Mouse (Mus musculus): Measurements from ENCODE around the gene Olfr667. TPM values are rescaled to one million over a fixed set of nuclear protein-coding genes. Genes with fewer than 3 reads are reported as not detected.
"Not testable (repeated sequence)": the region's sequence is repeated elsewhere in the genome, so short reads cannot be mapped to it uniquely, and the experiment has no call there.

Olfr667 gene
- polyA plus RNA-seq (2014; fragmentation: Nextera tagmentation; extraction: Ambion mirVana): not detected in 2 replicates

DNA sequence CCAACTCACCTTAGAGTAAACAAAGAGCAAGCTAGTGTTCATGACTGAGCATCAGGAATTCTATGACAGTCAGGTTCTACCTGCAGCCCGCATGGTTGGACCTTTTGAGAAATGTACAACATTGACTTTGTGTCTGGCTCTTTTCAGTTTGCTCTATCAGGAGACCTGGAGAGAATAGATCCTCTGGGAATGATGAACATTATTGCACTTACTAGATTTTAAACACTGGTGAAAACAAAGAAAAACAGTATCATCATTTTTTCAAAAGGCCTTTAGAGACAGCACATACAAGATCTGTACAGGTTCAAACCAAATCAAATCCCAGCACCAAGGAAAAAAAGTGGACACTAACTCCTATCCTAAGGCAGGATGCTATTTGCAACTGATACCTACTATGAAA lies at the start of gene Olfr667:
TSS of gene Olfr667 (minus strand) at position 101 of the 400 bp plus-strand sequence.
- H3K27me3 ChIP-seq (ENCODE audit: control insufficient read depth, insufficient read depth, low read length): no peaks in the 10 kb centered on the region
- no peak for ATAC-seq (replicated peaks; ENCODE audit: low FRiP score)
- H3K27ac ChIP-seq (ENCODE audit: low read depth, low read length): no peak within 1 kb of the TSS
- no peak within 1 kb of the TSS for H3K9ac ChIP-seq (ENCODE audit: low read length)
- DNase-seq (ENCODE audit: low spot score): no peak
- no peaks in the 10 kb centered on the region for H3K4me1 ChIP-seq (replicated peaks; ENCODE audit: control insufficient read depth, insufficient read depth, low read length)
- 86% methylated on average over 1 of the region's 1 CpGs for WGBS
- no peaks in the 10 kb centered on the region for H3K9me3 ChIP-seq (ENCODE audit: control insufficient read depth, low read length)
- H3K4me2 ChIP-seq (ENCODE audit: low read depth, low read length, severe bottlenecking): no peak within 1 kb of the TSS
- no peaks in the 10 kb centered on the region for H3K36me3 ChIP-seq (ENCODE audit: control insufficient read depth, insufficient read depth, low read length)
- H3K4me3 ChIP-seq (ENCODE audit: low read depth, low read length): no peak within 1 kb of the TSS

DNA sequence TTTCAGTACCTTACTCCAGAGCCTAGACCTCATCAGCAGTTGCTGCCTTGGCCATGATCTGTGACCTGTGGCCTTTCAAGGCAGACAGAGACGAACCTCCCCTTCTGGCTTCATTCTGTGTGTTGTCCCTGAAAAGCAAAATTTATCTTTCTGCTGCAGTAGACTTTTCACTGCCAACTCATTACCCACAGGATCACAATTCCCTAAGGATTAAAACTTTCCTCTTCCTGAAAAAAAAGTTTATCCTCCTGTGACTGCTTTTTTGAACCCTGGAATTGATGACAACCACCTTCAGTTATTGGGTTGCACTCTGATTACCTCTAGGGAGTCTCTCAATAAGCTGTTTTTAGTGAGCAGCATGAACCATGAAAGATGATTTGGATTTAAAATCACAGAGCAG lies 41.2 kb upstream of the Olfr667 start, which contains the start of gene Olfr670:
TSS of gene Olfr670 (minus strand) at position 101 of the 400 bp plus-strand sequence.
- Histone ChIP-seq H3K4me3 (ENCODE audit: low read depth, low read length) (no peak within 1 kb of the TSS), H3K9ac (ENCODE audit: low read length) (no peak within 1 kb of the TSS), H3K4me2 (ENCODE audit: low read depth, low read length, severe bottlenecking) (no peak within 1 kb of the TSS), H3K9me3 (ENCODE audit: control insufficient read depth, low read length) (no peaks in the 10 kb centered on the region), H3K36me3 (ENCODE audit: control insufficient read depth, insufficient read depth, low read length) (no peaks in the 10 kb centered on the region), H3K27me3 (ENCODE audit: control insufficient read depth, insufficient read depth, low read length) (no peaks in the 10 kb centered on the region), H3K4me1 (replicated peaks; ENCODE audit: control insufficient read depth, insufficient read depth, low read length) (no peaks in the 10 kb centered on the region), H3K27ac (ENCODE audit: low read depth, low read length) (no peak within 1 kb of the TSS)
- ATAC-seq (replicated peaks; ENCODE audit: low FRiP score) (no peak), DNase-seq (ENCODE audit: low spot score) (no peak)
- 90% methylated on average over 1 of the region's 1 CpGs for WGBS

- not testable (repeated sequence) for H3K36me3 ChIP-seq (ENCODE audit: control insufficient read depth, insufficient read depth, low read length); H3K4me2 ChIP-seq (ENCODE audit: low read depth, low read length, severe bottlenecking); ATAC-seq (replicated peaks; ENCODE audit: low FRiP score); H3K9ac ChIP-seq (ENCODE audit: low read length); H3K9me3 ChIP-seq (ENCODE audit: control insufficient read depth, low read length); H3K4me3 ChIP-seq (ENCODE audit: low read depth, low read length); DNase-seq (ENCODE audit: low spot score); H3K27ac ChIP-seq (ENCODE audit: low read depth, low read length); H3K27me3 ChIP-seq (ENCODE audit: control insufficient read depth, insufficient read depth, low read length); H3K4me1 ChIP-seq (replicated peaks; ENCODE audit: control insufficient read depth, insufficient read depth, low read length)
- 94% methylated on average over 16 of the region's 16 CpGs for WGBS
These were observed 29.0 kb upstream of the Olfr667 start for GRCm38 (mm10) chr7:104950234-104950633.

DNA sequence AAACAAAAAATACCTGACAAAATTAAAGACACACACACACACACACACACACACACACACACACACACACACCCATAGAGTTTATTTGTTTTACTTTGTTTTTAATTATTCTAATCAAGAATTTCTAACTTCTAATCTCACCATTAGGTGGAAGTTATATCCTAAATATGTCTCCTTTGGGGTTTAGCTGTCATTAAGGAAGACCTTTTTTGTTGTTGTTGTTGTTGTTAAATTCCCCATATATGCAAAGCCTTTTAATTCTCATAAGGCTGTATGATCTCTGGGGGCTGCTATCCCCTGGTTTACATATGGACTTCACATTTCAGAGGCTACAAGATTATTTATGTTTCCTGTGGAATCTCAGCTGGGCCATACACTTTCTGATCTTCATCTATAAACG lies 12.7 kb upstream of the Olfr667 start, which contains the start of gene Olfr669:
TSS of gene Olfr669 (plus strand) at position 301 of the 400 bp plus-strand sequence.
- Histone ChIP-seq H3K36me3 (ENCODE audit: control insufficient read depth, insufficient read depth, low read length) (no peaks in the 10 kb centered on the region), H3K4me2 (ENCODE audit: low read depth, low read length, severe bottlenecking) (no peak within 1 kb of the TSS), H3K27me3 (ENCODE audit: control insufficient read depth, insufficient read depth, low read length) (no peaks in the 10 kb centered on the region), H3K9me3 (ENCODE audit: control insufficient read depth, low read length) (no peaks in the 10 kb centered on the region), H3K9ac (ENCODE audit: low read length) (no peak within 1 kb of the TSS), H3K27ac (ENCODE audit: low read depth, low read length) (no peak within 1 kb of the TSS), H3K4me3 (ENCODE audit: low read depth, low read length) (no peak within 1 kb of the TSS), H3K4me1 (replicated peaks; ENCODE audit: control insufficient read depth, insufficient read depth, low read length) (no peaks in the 10 kb centered on the region)
- no peak for ATAC-seq (replicated peaks; ENCODE audit: low FRiP score)
- DNase-seq (ENCODE audit: low spot score): no peak
- 79% methylated on average over 1 of the region's 1 CpGs for WGBS

- no peaks in the 10 kb centered on the region for H3K9me3 ChIP-seq (ENCODE audit: control insufficient read depth, low read length)
- no peak for DNase-seq (ENCODE audit: low spot score)
- no peak within 1 kb of the TSS for H3K4me3 ChIP-seq (ENCODE audit: low read depth, low read length)
- H3K9ac ChIP-seq (ENCODE audit: low read length): no peak within 1 kb of the TSS
- no peak for ATAC-seq (replicated peaks; ENCODE audit: low FRiP score)
- H3K27ac ChIP-seq (ENCODE audit: low read depth, low read length): no peak within 1 kb of the TSS
- H3K27me3 ChIP-seq (ENCODE audit: control insufficient read depth, insufficient read depth, low read length): no peaks in the 10 kb centered on the region
- H3K36me3 ChIP-seq (ENCODE audit: control insufficient read depth, insufficient read depth, low read length): no peaks in the 10 kb centered on the region
- WGBS: 81% methylated on average over 1 of the region's 1 CpGs
- H3K4me2 ChIP-seq (ENCODE audit: low read depth, low read length, severe bottlenecking): no peak within 1 kb of the TSS
- H3K4me1 ChIP-seq (replicated peaks; ENCODE audit: control insufficient read depth, insufficient read depth, low read length): no peaks in the 10 kb centered on the region
These were observed 6.7 kb upstream of the Olfr667 start, which contains the start of gene Olfr668 for GRCm38 (mm10) chr7:104927957-104928356. Olfr668 (minus strand) TSS chr7:104928057.

DNA sequence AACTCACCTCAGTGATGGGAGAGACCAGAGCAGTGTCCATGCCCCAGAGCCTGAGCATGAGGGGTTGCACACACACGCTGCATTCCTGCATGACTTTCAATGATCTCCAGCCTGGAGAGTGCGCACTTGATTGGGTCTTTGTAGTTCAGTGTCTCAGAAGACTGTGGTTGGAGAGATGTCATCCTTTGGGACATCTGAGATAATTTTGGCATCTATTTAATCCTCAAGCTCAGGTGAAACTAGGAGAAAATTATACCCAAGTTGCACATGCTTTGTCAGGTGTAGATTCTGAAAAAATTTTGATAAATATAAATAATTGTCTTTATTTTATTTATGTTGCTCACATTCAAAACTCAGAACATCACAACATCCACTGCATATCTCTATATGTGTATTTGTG lies 25.4 kb downstream of the Olfr667 start, which contains the start of gene Olfr666:
TSS of gene Olfr666 (minus strand) at position 101 of the 400 bp plus-strand sequence.
- Histone ChIP-seq H3K36me3 (ENCODE audit: control insufficient read depth, insufficient read depth, low read length) (no peaks in the 10 kb centered on the region), H3K4me2 (ENCODE audit: low read depth, low read length, severe bottlenecking) (no peak within 1 kb of the TSS), H3K9ac (ENCODE audit: low read length) (no peak within 1 kb of the TSS), H3K27me3 (ENCODE audit: control insufficient read depth, insufficient read depth, low read length) (no peaks in the 10 kb centered on the region), H3K9me3 (ENCODE audit: control insufficient read depth, low read length) (no peaks in the 10 kb centered on the region), H3K27ac (ENCODE audit: low read depth, low read length) (no peak within 1 kb of the TSS), H3K4me3 (ENCODE audit: low read depth, low read length) (no peak within 1 kb of the TSS), H3K4me1 (replicated peaks; ENCODE audit: control insufficient read depth, insufficient read depth, low read length) (no peaks in the 10 kb centered on the region)
- WGBS: 87% methylated on average over 2 of the region's 2 CpGs
- no peak for DNase-seq (ENCODE audit: low spot score)
- no peak for ATAC-seq (replicated peaks; ENCODE audit: low FRiP score)

DNA sequence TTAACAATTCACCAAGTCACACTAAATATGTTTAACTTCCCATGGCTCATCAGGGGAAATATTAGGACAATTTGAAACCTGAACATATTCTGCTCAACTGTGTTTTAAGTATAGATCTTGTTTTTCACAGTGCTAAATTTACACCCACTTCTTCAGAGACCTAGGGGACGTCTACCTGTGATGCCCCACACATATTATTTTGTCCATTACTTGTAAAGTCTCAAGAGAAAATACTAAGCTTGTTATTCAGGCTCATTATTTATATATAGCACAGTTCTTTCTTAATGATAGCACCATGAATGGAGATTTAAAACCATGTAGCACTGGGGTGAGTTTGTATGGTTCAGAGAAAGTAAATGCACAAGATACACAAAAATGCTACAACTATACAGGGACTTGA lies 43.6 kb downstream of the Olfr667 start, which contains the start of gene Olfr665:
TSS of gene Olfr665 (plus strand) at position 301 of the 400 bp plus-strand sequence.
- Histone ChIP-seq H3K27ac (ENCODE audit: low read depth, low read length) (no peak within 1 kb of the TSS), H3K27me3 (ENCODE audit: control insufficient read depth, insufficient read depth, low read length) (no peaks in the 10 kb centered on the region), H3K36me3 (ENCODE audit: control insufficient read depth, insufficient read depth, low read length) (no peaks in the 10 kb centered on the region), H3K4me2 (ENCODE audit: low read depth, low read length, severe bottlenecking) (no peak within 1 kb of the TSS), H3K9me3 (ENCODE audit: control insufficient read depth, low read length) (no peaks in the 10 kb centered on the region), H3K4me1 (replicated peaks; ENCODE audit: control insufficient read depth, insufficient read depth, low read length) (no peaks in the 10 kb centered on the region), H3K9ac (ENCODE audit: low read length) (no peak within 1 kb of the TSS), H3K4me3 (ENCODE audit: low read depth, low read length) (no peak within 1 kb of the TSS)
- 64% methylated on average over 1 of the region's 1 CpGs for WGBS
- DNase-seq (ENCODE audit: low spot score): no peak
- no peak for ATAC-seq (replicated peaks; ENCODE audit: low FRiP score)

Other genes with a start within 250 kb of the Olfr667 start
- not detected in 2 replicates for gene Olfr661, start 235.0 kb downstream of the Olfr667 start, polyA plus RNA-seq (2014; fragmentation: Nextera tagmentation; extraction: Ambion mirVana)
- not detected in 2 replicates for gene Usp17le, start 144.0 kb downstream of the Olfr667 start, polyA plus RNA-seq (2014; fragmentation: Nextera tagmentation; extraction: Ambion mirVana)
- gene Usp17lb, start 78.9 kb downstream of the Olfr667 start, polyA plus RNA-seq (2014; fragmentation: Nextera tagmentation; extraction: Ambion mirVana): not detected in 2 replicates
- not detected in 2 replicates for gene Usp17la, start 64.5 kb downstream of the Olfr667 start, polyA plus RNA-seq (2014; fragmentation: Nextera tagmentation; extraction: Ambion mirVana)
- gene Olfr665, start 43.5 kb downstream of the Olfr667 start, polyA plus RNA-seq (2014; fragmentation: Nextera tagmentation; extraction: Ambion mirVana): not detected in 2 replicates
- gene Olfr666, start 25.5 kb downstream of the Olfr667 start, polyA plus RNA-seq (2014; fragmentation: Nextera tagmentation; extraction: Ambion mirVana): not detected in 2 replicates
- gene Olfr668, start 6.6 kb upstream of the Olfr667 start, polyA plus RNA-seq (2014; fragmentation: Nextera tagmentation; extraction: Ambion mirVana): not detected in 2 replicates
- gene Olfr669, start 12.8 kb upstream of the Olfr667 start, polyA plus RNA-seq (2014; fragmentation: Nextera tagmentation; extraction: Ambion mirVana): not detected in 2 replicates
- not detected in 2 replicates for gene Olfr670, start 41.1 kb upstream of the Olfr667 start, polyA plus RNA-seq (2014; fragmentation: Nextera tagmentation; extraction: Ambion mirVana)
- gene Olfr671, start 57.6 kb upstream of the Olfr667 start, polyA plus RNA-seq (2014; fragmentation: Nextera tagmentation; extraction: Ambion mirVana): not detected in 2 replicates
- not detected in 2 replicates for gene Olfr672, start 80.5 kb upstream of the Olfr667 start, polyA plus RNA-seq (2014; fragmentation: Nextera tagmentation; extraction: Ambion mirVana)
- gene Olfr675, start 107.0 kb upstream of the Olfr667 start, polyA plus RNA-seq (2014; fragmentation: Nextera tagmentation; extraction: Ambion mirVana): not detected in 2 replicates
- gene Olfr676, start 111.2 kb upstream of the Olfr667 start, polyA plus RNA-seq (2014; fragmentation: Nextera tagmentation; extraction: Ambion mirVana): not detected in 2 replicates
- gene Olfr677, start 129.9 kb upstream of the Olfr667 start, polyA plus RNA-seq (2014; fragmentation: Nextera tagmentation; extraction: Ambion mirVana): not detected in 2 replicates
- gene Olfr678, start 143.0 kb upstream of the Olfr667 start, polyA plus RNA-seq (2014; fragmentation: Nextera tagmentation; extraction: Ambion mirVana): not detected in 2 replicates
- gene Olfr679, start 159.7 kb upstream of the Olfr667 start, polyA plus RNA-seq (2014; fragmentation: Nextera tagmentation; extraction: Ambion mirVana): not detected in 2 replicates
- not detected in 2 replicates for gene Olfr680-ps1, start 171.3 kb upstream of the Olfr667 start, polyA plus RNA-seq (2014; fragmentation: Nextera tagmentation; extraction: Ambion mirVana)
- not detected in 2 replicates for gene Olfr681, start 195.4 kb upstream of the Olfr667 start, polyA plus RNA-seq (2014; fragmentation: Nextera tagmentation; extraction: Ambion mirVana)
- not detected in 2 replicates for gene Olfr683, start 225.5 kb upstream of the Olfr667 start, polyA plus RNA-seq (2014; fragmentation: Nextera tagmentation; extraction: Ambion mirVana)
- not detected in 2 replicates for gene Olfr684, start 242.2 kb upstream of the Olfr667 start, polyA plus RNA-seq (2014; fragmentation: Nextera tagmentation; extraction: Ambion mirVana)

All from forebrain, embryonic 11.5 days (tissue).